Mouse (Mus musculus) kidney, postnatal 4 days (tissue): ENCODE results near the gene Bclaf1.
A peak's percentile ranks its signal among the peaks of the same experiment; 100 is the strongest.

Experiments used
- DNase-seq, 2 experiments: peaks; one replicate each; pipeline ENCODE4 v3.0.0; 2021; ENCODE audit warnings: mixed read lengths in 2 of 2

Bclaf1 gene

GRCm38 (mm10) chr10:20311918-20312735 is at the start of gene Bclaf1:
Gene Bclaf1, plus strand, starts transcription at chr10:20312469.
- peak; percentile 100 for DNase-seq

GRCm38 (mm10) chr10:20262896-20263295 is 49.4 kb upstream of the Bclaf1 start:
- DNase-seq: no peak

GRCm38 (mm10) chr10:20264479-20264878 is 47.8 kb upstream of the Bclaf1 start:
- DNase-seq: no peak

GRCm38 (mm10) chr10:20267032-20267431 is 45.2 kb upstream of the Bclaf1 start:
- DNase-seq: peak in 1 of 2 experiments; percentile 8

- no peak for DNase-seq
These were observed 43.3 kb upstream of the Bclaf1 start for GRCm38 (mm10) chr10:20268945-20269344.

- DNase-seq: no peak
These were observed 39.9 kb upstream of the Bclaf1 start for GRCm38 (mm10) chr10:20272380-20272779.

GRCm38 (mm10) chr10:20273278-20273677 is 39.0 kb upstream of the Bclaf1 start:
- no peak for DNase-seq

- DNase-seq: no peak
These were observed 38.2 kb upstream of the Bclaf1 start for GRCm38 (mm10) chr10:20274022-20274421.

GRCm38 (mm10) chr10:20281456-20281855 is 30.8 kb upstream of the Bclaf1 start:
- no peak for DNase-seq

- DNase-seq: peak; percentile 18 to 47
These were observed 26.8 kb upstream of the Bclaf1 start for GRCm38 (mm10) chr10:20285289-20285975.

- DNase-seq: peak in 1 of 2 experiments; percentile 23
These were observed 26.1 kb upstream of the Bclaf1 start for GRCm38 (mm10) chr10:20285994-20286836.

- DNase-seq: no peak
These were observed 24.9 kb upstream of the Bclaf1 start for GRCm38 (mm10) chr10:20287369-20287768.

- DNase-seq: peak; percentile 93
These were observed 21.8 kb upstream of the Bclaf1 start for GRCm38 (mm10) chr10:20290467-20290883.

GRCm38 (mm10) chr10:20295961-20296360 is 16.3 kb upstream of the Bclaf1 start:
- DNase-seq: peak; percentile 17 to 18

- no peak for DNase-seq
These were observed 13.9 kb upstream of the Bclaf1 start for GRCm38 (mm10) chr10:20298152-20298920.

GRCm38 (mm10) chr10:20299114-20299513 is 13.2 kb upstream of the Bclaf1 start:
- no peak for DNase-seq

- DNase-seq: peak in 1 of 2 experiments; percentile 5
These were observed 1.1 kb upstream of the Bclaf1 start for GRCm38 (mm10) chr10:20310969-20311769.

- DNase-seq: peak; percentile 93 to 96
These were observed 550 bp downstream of the Bclaf1 start for GRCm38 (mm10) chr10:20312736-20313301.

- DNase-seq: no peak
These were observed 1.2 kb downstream of the Bclaf1 start for GRCm38 (mm10) chr10:20313447-20313846.

GRCm38 (mm10) chr10:20313941-20314340 is 1.7 kb downstream of the Bclaf1 start:
- DNase-seq: no peak

GRCm38 (mm10) chr10:20314797-20315196 is 2.5 kb downstream of the Bclaf1 start:
- DNase-seq: peak; percentile 25 to 29
